Mouse (Mus musculus): ENCODE data around the gene Camk2n1.

Gene Camk2n1

DNA sequence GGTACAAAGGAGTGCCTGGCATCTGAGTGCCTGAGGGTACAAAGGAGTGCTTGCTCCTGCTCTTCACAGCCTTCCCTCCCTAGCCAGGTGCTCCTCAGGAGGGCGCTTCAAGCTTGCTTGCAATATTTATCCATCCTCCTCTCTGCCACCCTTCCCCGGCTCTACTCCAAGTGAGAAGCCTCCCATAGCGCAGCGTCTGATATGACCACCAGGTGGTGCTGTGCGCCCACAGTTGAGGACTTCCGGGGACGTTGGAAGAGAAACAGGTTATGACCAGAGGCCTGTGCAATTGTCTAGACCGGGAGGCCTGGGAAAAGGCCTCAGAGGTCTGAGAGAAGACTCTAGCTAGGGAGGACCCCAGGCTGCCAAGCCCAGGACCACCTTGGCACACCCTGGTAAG lies 6.7 kb upstream of the Camk2n1 start:
- in situ Hi-C loops (cut with MseI, MboI): loop anchor here in 1 of 2 experiments (5.0 kb wide), 2 partner anchors 255 to 405 kb away; no protein-coding TSS in a partner anchor

DNA sequence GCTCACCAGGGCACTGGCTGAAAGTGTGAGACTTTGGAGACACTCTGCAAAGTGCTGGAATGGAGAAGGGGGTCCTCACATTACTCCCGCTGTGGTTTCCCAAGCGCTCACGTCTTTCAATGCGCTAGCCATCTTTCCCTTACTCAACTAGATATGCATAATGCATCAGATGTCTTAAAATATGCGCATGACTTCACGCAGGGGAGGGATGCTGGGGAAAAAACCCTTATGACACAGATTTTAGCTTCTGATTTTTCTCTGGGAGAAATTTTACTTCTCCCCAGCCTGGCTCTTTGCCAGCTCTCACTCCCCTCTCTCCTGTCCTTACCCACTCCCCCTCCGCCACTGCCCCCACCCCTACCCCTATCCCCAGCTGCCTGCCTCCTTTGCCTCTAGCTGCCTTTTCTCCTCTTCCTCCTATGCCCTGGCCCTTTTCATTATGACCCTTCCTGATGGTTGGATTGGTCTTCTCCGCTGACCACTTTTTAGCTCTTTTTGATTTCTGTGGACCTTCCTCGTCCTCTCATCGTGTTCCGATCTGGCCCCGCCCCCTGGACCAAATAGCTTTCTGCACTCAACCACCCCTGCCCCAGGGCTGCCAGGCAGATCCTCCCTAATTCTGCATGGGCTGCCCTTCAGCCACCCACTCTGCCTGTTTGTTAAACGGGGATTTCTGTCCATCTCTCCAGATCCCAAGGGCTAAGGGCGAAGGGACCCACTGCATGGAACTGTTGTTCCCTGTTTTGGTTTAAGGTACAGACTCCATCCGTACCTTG lies 6.1 kb upstream of the Camk2n1 start:
- in situ Hi-C loops (cut with MseI, MboI): loop anchor here in 1 of 2 experiments (5.0 kb wide), 2 partner anchors 254 to 404 kb away; no protein-coding TSS in a partner anchor

DNA sequence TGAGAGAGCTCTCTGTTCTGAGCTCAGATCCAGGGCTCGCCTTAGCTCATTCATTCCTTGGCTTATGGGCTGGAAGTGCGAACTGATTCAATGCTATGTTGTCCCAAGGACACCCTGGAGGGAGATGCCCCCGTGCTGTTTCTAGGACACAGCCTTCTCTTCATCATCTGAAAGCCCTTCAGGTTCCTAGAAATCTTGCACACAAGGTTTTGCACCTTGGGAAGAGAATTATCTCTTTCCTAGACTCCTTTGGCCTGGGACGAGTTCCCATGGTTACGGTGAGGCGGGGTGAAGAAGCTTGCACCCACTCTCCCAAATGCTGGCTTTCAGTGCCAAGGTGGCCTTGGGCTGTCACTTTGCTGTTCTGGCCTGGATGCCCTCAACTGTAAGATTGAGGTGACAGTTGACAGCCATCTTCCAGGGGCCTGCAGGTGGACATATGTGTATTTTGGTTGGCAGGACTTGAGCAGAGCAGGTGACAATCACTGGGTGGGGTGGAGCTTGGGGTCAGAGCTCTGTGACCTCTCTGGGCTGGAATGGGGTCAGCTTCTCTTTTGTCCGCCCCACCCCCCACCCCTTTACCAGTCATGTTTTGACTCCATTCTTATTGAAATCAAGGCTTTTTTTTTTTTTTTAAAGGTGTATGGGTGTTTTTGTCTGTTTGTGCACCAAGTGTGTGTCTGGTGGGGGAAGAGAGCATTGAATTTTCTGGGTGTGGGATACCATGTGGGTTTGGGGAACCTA lies 5.1 kb upstream of the Camk2n1 start:
- in situ Hi-C loops (cut with MseI, MboI): loop anchor here in 1 of 2 experiments (5.0 kb wide), 2 partner anchors 253 to 403 kb away; no protein-coding TSS in a partner anchor

DNA sequence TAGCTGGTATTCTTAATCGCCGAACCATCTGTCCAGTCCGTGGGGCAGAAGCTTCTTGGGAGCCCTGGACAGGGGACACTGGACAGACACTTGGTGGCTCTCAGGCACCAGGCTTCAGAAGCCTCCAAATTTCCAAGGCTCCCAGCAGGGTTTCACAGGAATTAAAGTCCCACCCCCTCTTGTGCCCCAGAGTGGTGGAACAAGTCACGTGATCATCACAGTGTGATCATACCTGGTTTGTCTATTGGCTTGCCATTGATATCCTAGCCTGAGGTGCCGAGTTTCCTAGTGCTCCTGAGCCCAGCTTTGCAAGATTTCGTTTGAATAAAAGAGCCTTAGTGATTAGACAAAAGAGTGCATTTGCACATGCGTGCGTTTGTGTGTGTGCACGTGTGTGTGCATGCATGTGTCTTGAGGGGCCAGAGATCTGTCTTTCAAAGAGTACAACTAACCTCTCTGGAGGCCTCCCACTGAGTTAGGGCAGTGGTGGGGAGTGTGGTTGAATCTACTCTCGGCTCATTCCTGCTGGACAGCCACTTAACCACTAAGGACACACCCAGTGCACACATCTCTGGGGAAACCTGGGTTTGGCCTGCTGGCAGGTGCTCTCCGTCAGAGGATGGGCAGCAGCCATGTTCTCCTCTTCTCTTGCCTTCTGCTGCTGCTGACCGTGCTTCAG lies 4.3 kb upstream of the Camk2n1 start:
- in situ Hi-C loops (cut with MseI, MboI): loop anchor here (5.0 to 10.0 kb wide), 3 partner anchors 253 to 403 kb away; no protein-coding TSS in a partner anchor

DNA sequence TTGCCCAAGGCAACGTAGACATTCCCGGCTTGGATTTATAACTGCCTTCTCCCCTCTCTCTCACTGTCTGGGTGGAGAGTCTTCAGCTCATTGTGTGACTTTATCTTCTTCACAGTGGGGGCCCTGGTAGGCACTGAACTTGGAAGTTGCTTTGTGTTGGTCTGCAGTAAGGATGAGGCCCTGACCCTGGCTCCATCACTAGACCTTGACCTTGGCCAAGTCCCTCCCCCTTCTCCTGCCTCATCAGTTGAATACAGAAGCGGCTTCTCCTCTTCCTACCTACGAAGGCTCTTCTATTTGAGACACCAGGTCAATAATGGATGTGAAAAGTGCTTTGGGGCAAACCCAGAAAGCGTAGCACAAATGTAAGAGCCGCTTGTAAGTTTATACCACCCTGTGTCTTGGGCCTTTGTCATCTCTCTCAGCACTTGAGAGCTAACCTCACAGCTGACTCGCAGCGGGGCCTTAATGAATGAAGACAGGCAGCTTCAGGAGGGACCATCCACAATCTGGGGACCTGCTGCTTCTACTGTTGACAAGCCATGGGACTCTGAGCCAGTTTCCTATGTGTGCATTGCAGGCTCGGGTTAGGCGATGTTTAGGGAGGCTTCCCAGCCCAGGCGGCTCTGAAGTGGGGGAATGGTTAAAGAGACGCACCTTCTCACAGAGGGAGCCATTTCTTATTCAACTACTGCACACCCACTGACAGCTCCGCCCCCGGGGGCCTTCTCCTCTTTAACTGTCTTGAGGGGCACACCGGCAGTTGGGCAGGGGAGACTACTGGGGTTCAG lies 1.6 kb upstream of the Camk2n1 start:
- in situ Hi-C loops (cut with MseI, MboI): loop anchor here in 1 of 2 experiments (5.0 to 10.0 kb wide), 2 partner anchors 250 to 392 kb away; no protein-coding TSS in a partner anchor

DNA sequence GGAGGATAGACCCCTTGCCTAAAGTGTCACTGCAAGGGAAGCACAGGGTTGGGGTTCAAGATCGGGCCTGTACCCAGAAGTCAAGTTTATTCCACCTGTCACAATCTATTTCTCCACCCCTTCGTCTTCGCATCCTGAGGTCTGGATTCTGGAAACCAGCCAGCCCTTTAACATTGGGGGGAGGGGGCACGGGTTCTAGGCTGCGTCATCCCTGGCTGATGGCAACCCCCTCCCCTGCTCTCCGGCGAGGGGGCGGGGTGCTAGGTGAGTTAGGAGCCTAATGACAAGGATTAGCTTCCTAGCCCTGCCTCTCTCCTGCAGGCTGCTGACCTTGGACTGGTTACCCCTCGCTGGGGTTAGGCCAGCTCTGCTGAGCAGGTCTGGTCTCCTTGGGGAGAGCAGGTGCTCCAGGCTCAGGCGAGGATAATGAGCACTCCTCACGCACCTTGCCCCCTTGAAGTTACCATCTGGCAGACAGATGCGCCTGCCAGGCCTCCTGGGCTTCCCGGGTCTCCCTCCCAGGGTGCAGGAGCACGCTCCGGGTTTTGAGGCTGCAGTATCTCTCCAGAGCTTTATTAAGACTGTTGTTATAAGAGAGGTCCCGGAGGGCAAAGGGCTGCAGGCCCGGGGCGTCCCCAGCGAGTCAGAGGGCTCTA lies 889 bp upstream of the Camk2n1 start:
- in situ Hi-C loops (cut with MseI, MboI): loop anchor here in 1 of 2 experiments (5.0 to 10.0 kb wide), 2 partner anchors 249 to 392 kb away; no protein-coding TSS in a partner anchor

DNA sequence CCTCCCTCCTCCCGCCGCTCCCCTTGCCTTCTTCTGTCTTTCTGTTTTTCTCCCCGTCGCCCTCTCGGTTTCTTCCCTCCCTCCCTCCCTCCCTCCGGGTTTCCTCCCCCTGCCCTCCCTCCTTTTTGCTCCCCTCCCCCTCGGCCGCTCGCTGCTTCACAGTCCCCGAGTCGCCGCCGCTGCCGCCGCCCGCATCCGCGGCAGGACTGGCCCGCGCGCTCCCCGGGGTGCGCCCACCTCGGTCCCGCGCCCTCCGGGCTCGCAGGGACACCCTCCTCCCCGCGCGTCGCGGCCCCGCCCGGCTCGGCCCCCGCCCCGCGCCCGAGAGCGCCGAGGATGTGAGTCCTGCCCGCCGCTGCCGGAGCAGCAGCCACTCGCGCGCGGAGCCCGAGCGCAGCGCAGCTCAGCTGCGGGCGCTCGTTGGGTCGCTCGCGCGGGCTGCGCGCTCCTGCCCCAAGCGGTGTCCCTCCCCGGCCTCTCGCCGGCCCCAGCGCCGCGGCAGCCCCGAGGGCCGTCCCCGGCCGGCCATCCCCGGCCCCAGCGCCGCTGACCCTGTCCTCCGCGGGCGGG lies 542 bp downstream of the Camk2n1 start:
- in situ Hi-C loops (cut with MseI, MboI): loop anchor here in 1 of 2 experiments (5.0 to 10.0 kb wide), 2 partner anchors 248 to 390 kb away; no protein-coding TSS in a partner anchor

DNA sequence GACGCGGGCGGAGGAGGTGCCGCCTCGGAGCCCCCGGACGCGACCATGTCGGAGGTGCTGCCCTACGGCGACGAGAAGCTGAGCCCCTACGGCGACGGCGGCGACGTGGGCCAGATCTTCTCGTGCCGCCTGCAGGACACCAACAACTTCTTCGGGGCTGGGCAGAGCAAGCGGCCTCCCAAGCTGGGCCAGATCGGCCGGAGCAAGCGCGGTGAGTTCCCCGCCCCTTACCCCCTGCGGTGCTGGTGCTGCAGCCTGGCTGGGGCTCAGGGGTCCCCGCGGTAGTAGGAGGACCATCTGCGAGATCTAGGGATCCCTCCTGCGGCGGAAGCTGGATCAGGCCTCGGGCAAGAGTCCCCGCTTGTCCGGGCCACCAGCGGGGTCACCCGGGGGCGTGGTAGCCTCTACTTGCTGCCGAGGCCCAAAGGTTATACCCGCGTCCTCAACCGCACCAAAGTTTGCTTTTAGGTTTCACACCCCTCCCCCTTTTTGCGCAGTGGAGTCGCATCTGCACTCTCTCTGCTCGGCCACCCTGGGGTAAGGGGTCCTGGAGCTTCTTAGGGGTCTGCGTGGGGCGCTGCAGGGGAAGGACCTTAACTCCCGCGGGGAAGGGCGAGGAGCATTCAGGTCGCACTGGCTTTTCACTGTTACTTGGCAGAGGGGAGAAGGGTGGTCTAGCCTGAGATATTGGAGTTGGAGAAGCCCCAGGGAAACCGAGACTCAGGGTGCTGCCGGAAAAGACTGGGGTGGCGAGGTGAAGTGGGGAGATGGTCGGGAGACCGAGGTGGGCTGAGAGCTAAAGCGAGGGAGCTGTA lies 1.2 kb downstream of the Camk2n1 start:
- in situ Hi-C loops (cut with MseI, MboI): loop anchor here in 1 of 2 experiments (10.0 kb wide), 1 partner anchor 389 kb away; no protein-coding TSS in a partner anchor

DNA sequence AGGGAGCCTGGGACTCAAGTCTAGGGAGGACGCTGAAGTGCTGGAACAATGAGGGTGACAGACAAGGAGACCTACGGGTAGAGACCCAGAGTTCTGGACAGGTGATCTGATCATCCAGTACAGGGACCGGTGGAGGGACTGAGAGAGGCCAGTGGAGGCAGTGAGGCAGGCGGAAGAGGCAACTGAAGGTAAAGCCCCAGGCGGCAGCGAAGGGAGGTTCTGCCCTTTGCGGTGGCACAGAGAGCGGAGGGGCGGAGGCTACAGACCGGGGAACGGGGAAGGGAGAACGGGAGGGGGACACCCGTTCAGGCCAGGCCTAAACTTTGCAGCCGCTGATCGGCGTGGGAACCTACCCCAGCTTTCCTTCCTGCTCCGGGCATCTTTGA lies 1.8 kb downstream of the Camk2n1 start:
- in situ Hi-C loops (cut with MseI, MboI): loop anchor here in 1 of 2 experiments (10.0 kb wide), 1 partner anchor 389 kb away; no protein-coding TSS in a partner anchor

DNA sequence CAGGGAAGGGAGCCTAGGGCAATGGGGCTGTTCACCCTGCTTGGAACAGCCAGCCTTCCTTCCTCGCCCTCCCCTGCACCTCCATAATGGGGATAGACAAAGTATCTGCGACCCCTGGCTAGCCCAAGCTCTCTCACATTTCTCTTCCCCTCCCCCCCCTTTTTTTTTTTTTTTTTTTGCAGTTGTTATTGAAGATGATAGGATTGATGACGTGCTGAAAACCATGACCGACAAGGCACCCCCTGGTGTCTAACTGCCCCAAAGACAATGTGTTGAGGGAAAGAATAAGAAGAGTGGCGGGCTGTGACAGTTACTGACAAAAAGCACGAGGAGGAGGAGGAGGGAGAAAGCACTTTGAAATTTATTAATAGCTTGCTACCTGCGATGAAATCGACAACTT lies 2.4 kb downstream of the Camk2n1 start:
- in situ Hi-C loops (cut with MseI, MboI): loop anchor here in 1 of 2 experiments (10.0 kb wide), 1 partner anchor 388 kb away; no protein-coding TSS in a partner anchor

DNA sequence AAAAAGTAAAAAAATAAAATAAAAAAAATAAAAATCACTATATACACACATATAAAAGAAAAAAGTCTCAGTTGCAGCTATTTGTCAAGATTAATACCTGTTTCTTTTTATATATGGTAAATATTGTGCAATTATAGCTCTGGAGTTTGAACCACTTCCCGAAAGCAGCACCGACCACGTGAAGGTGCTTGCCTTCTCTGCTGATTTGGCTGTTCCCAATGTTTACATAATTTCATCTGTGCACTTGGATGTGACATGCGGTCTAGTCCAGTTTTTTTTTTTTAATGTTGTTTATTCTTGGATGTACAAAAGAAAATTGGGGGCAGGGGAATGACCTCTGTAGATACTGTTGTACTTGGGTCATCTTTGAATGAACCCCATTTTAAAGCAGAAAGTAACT lies 3.0 kb downstream of the Camk2n1 start:
- in situ Hi-C loops (cut with MseI, MboI): loop anchor here in 1 of 2 experiments (10.0 kb wide), 1 partner anchor 388 kb away; no protein-coding TSS in a partner anchor

DNA sequence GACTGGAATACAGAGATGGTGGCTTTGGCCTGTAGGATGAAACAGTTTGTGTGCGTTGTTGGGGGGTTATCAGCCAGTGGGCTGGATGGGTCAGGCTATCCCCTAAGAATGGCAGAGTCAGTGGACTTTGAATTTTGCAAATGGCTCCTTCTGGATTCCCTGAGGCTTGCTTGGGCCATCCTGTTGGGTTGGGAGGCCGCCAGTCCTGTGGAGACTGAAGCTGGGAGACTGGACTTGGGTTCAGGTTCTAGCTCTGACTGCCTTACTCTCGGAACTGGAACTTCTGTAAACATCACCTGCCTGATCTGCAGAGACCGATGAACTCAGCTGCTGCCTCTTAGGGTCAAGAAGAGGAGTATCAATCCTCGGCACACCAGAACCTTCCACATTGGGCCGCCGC lies 4.1 kb downstream of the Camk2n1 start:
- in situ Hi-C loops (cut with MseI, MboI): loop anchor here in 1 of 2 experiments (10.0 kb wide), 1 partner anchor 387 kb away; no protein-coding TSS in a partner anchor

DNA sequence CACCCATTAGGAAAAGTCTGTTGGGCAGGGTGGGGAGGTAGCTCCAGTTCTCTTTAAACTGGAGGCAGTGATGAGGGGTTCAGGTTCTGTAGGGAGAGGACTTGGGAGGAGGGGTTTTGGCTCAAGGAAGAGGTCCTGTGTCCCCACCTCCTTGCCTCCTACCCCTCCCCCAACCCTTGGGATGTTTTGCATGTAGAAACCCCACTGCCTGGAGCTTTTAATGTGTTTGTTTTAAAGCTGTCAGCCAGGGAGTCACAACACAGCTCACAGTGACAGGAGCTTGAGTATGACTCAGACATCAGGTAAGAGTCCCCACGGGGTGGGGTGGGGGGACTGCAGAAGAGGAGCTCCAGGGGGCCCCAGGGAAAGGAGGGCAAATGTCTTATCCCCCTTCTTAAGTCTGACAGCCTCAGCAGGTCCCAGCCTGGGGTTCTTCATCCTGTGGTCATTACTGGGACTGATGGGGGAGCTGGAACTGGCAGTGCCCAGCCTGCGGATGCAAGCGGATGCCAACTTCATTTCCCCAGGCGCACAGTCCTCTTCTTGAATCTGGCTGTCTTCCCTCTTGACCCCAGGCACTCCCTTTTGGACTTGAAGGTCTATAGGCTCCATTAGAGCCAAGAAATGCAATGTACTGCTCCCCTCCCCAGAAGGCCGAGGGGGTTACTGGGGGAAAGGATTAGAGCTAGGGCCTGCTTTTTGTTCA lies 4.8 kb downstream of the Camk2n1 start:
- in situ Hi-C loops (cut with MseI, MboI): loop anchor here in 1 of 2 experiments (10.0 kb wide), 1 partner anchor 386 kb away; no protein-coding TSS in a partner anchor

DNA sequence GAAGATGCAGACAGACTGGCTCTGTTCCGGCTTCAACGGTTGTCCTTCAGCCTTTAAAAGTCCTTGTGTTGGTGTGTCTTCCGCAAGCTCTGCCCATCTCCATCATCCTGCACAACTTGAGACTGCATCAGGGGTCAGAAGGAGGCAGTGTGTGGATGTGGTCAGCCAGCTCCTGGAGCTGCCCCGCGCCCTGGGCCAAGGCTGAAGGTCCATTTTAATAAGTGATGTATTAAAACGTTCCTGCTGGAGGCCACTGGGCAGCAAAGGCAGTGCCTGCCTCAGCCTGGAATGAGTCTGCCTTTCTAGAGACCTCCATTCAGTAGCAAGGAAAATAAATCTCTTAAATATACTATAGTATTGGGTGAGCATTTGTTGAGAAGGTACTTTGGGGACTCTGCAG lies 5.7 kb downstream of the Camk2n1 start:
- in situ Hi-C loops (cut with MseI, MboI): loop anchor here in 1 of 2 experiments (10.0 kb wide), 1 partner anchor 385 kb away; no protein-coding TSS in a partner anchor

DNA sequence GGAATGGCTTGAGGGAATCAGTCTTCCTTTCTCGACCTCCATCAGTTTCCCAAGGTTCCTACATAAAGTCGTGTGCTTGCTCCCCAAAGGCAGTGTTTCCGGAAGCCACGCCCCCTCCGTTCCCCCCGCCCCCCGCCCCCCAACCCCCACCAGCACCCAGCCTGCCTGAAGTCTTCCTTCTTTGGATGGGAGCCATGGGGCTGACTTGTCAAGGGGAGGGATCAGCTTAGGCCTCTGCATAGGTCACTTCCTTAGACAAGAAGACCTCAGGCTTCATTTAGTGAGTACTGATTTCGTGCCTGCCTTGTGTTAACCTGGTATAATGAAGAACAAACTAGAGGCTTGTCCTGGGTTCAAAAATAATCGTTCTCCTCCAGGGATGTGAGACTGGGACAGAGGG lies 6.8 kb downstream of the Camk2n1 start:
- in situ Hi-C loops (cut with MseI, MboI): no loop called here

DNA sequence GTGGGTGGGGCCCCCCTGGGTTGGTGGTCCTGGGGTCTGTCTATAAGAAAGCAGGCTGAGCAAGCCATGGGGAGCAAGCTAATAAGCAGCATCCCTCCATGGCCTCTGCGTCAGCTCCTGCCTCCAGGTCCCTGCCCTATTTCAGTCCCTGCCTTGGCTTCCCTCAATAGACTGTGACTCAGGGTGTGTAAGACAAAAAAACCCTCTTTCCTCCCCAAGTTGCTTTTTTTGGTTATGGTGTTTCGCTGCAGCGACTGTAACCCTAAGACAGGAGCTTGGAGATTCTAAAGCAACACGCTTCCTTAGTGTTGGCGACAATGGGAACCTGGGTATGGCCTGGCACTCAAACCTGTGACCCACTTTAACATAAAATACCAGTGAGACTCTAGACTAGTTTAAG lies 7.4 kb downstream of the Camk2n1 start:
- in situ Hi-C loops (cut with MseI, MboI): no loop called here

DNA sequence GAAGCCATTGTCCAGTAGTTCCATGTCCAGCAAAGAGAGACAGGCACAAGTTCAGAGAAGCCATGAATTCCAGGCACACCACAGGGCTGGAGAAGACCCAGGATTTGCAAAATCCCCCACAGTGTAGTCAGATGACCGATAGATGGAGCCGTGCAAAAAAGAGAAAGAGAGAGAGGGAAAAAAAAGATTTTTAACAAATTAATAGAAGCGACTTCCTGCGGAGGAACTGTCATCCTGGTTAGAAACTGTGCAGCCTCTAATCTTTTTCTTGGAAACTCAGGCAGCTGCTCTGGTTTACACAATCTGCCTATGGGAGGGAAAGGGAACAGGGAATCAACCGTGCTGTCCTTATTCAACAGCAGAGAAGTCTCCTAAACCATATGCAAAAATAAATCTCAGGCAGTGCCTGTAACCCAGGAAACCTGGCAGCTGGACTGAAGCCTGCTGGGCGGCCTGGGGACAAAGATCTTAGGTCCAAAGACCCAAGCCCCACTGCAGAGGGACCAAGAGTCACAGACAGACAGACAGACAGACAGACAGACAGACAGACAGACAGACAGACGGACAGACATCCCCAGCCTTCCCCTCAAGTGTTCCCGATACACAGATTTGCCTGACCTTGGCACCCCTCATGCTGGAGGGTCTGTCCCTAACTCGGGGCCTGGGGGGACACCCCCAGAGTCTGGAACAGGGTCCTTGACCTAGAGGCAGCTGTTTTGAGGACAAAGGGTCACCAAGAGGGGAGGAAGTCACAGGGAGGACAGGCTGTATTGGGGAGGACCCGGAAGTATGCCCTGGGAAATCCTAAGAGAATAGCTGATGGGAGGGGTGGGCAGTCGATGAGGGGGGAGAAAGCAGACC lies 9.1 kb downstream of the Camk2n1 start:
- in situ Hi-C loops (cut with MseI, MboI): no loop called here
